Mouse (Mus musculus) ES-CJ7 (cell line): ENCODE results near the gene Cdc25a.

Source experiments
- DNase-seq: peaks from one replicate; pipeline ENCODE4 v3.0.0; 2011; ENCODE audit warnings: low read depth, low spot score

The Cdc25a gene

DNA sequence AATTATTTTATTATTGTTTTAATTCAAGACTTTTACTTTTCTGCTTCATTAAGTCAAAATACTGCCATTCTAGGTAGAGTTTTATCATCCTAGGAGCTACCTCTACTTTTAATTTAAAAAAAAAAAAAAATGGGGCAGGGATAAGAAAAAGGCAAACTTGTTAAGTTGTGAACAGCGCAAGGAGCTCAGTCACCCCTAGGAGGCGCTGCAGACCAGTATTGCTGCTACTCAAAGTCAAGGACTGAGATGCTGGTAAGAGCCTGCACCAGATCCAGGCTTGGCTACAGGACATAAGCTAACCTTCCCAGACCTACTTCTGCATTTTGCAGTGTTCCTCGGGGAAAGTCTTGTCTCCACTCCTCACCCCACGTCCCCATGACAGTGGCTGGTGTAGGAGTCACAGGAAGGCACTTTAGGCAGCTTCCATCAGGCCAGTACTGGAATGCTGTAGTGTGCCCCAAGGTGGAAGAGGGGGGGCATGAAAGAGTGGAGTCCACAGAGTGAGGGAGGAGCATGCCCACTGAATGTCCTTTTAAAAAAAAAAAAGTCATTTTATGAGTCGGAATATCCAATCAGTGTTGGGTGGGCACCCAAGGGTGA is 17.4 kb downstream of the Cdc25a start:
- DNase-seq, result peak; percentile 91

DNA sequence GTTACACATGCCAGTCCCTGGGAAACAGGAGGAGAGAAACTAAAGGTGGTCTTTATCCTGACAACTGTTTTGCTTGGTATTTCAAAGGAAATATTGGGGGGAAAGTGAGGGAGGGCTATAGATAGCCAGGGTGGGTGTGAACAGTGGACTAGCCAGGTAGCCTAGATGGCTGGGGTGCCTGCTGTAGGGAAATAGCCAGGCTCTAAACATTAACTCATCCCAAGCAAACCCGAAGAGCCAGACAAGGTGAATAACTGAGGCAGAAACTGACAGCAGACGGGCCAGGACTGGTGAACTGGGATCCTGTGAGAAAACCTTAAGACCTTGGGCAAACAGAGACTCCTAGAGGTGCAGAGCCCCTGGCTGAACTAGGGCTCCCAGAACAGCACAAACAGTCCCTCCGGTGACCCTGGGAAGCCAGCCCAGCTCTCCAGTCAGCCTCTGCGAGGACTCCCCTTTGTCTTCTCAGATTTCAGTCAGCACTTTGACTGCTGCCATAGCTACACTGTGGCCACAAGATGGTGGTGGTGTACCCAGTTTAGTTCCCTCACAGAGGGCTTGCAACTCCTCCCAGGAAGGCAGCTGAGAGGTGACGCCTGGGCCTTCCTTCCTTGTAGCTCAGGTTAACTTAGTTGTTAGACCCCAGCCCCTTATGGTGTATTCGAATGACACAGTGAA is 19.2 kb downstream of the Cdc25a start:
- DNase-seq, result peak; percentile 90

DNA sequence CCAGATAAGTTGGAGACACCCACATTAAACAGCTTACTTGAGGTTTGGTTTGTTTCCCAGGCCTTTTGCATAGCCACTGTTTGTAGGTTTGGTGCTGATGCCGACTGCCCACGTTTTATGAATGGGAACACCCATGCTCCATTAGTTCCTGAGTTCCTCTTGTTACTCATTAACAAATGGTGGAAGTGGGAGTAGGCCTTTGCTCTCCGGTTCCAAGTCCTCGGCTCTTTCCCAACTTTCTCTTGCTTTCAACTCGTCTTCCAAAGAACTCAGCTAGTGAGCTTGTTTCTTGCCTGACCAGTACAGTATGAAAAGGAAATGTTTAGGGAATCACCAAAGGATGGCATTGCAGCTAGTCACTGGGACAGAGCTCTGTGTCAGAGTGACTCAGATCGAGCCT is 20.2 kb downstream of the Cdc25a start:
- no peak for DNase-seq

DNA sequence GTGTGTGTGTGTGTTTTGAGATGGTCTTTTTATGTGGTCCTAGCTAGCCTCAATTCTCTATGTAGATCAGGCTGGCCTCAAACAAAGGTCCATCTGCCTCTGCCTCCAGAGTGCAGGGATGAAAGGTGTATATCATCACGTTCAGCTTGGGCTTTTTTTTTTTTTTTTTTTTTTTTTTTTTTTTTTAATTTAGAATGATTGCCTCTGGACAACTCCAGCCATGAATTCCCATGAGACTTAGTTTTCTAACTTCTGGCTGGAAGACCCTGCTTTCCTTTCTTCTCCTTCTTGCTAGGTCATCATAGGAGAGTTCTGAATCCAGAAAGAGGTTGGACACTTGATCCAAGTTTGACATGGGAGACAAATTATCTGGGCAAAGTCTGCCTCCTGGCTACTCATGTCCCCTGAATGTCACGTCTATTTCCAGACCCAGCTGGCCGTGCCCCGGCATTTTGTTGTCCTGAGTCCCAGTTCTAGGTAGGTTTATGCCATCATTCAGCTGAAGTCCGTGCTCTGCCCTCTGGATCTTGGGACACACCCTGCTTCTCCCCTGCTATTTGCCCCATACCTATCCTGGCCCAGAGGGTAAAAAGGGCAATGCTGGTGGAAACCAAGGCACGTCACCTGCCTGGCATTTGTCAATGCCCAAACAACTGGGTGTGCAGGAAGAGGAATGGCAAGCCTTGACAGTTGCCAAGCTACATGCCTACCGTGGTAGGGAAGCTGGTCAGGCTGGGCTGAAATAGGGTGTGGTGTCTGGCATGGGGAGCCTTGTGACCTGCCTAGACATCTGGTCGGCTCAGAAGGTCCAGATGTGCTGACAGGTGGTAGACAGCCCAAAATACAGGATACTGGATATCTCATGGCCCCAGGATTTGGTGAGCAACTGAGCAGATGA is 21.1 kb downstream of the Cdc25a start:
- no peak for DNase-seq

DNA sequence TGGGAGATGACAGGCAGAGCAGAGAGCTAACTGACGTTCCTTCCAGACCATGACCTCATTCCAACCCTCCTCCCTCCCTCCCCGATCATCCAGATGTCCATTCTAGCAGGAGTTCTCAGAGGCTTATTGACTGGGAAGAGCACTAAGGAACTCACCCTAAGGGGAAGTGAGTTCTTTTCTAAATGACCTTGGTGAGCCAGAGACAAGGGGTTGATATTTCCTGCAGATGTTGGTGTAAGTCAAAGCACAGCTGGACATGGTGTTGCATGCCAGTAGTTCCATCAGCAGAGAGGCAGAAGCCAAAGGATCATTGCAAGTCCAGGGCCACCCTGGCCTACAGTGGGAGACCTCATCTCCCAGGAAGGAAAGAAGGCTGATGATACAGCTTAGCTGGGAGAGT is 22.6 kb downstream of the Cdc25a start:
- no peak for DNase-seq

DNA sequence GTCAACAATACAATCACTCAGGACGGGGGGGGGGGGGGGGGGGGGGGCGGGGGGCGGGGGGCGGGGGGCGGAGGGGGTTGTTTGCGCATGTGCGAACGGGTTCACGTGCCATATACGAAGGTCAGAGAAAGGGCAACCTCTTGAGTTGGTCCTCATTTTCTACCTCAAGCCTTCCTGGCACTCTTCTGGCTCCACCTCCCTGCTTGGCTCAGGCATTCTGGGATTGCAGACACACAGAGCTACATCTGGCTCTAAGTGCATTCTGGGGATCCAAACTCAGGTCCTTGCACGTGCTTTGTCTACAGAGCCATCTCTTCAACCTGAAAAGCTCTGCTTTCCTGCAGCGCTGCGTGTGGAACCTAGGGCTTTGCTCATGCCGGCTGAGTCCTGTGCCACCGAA is 24.0 kb downstream of the Cdc25a start:
- peak; percentile 81 for DNase-seq

DNA sequence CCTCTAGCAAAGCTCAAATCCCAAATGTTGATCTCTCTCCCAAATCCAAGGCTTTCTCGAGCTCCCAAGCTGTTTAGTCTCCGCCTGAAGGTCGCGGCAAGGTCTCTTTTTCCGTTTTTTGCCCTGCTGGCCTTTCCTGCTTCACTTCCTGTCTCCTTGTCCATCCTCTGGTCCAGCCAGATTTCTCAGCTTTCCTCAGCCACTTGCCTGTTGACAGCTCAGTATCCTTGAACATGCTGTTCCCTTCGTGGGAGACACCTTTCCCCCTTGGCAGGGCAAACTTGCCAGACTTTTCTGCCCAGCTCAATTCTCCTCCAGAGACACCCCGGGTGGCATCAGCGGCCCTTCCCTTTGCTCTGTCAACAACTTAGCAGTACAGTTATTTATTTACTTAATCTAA is 24.4 kb downstream of the Cdc25a start:
- no peak for DNase-seq

DNA sequence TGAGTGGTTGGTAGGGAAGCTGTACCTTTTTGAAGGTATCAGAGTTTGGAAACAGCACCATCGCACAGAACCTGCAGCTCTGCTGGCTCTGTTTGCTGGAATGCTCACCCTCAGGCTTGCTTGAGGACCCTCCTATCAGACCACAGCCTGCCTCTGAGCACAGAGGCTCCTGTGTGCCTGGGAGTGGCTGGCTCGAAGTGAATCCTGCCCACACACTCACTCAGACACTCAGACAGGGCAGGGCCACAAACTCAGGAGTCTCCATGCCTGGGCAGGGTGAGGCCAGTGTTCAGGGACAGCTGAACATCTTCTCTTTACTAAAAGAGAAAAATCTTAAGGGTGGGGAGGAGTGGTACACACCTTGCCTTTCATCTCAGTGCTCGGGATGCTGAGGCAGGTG is 25.2 kb downstream of the Cdc25a start:
- peak; percentile 73 for DNase-seq

DNA sequence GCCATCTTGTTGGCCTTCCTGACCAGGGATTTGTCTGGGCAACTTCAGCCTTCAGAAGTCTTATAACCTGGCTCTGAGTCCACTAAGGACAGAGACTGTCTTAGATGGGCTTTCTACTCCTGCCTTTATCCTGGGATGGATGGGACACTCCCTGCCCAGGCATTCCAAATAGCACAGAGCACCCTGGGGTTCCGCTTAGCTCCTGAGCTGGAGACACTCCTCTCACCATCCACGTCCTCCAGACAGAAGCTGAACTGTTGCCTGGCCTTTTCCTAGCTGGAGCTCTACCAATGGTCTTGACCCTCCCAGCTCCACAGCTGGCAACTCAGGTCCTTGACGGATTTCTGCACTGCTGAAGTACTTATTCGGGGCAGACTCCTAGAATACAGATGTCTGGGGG is 26.9 kb downstream of the Cdc25a start:
- DNase-seq, result peak; percentile 52

DNA sequence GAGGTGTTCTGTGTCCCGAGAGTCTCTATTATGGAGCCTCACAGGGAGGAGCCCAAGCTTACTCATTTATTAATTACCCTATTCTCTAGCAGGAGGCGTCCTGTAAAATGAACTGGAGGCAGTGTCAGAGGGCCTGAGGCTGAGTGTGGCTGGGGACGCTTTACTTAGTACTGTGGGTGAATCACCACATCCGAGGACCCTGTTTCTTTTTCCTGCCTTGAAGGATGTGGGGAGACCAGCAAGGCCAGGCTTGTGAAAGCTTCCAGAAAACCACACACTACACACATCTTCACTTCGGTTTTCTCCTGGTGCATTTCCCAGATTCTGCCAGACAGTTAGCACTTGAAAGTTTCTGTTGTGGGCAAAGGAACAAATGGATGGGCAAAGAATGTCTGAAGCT is 27.4 kb downstream of the Cdc25a start:
- DNase-seq, result no peak

DNA sequence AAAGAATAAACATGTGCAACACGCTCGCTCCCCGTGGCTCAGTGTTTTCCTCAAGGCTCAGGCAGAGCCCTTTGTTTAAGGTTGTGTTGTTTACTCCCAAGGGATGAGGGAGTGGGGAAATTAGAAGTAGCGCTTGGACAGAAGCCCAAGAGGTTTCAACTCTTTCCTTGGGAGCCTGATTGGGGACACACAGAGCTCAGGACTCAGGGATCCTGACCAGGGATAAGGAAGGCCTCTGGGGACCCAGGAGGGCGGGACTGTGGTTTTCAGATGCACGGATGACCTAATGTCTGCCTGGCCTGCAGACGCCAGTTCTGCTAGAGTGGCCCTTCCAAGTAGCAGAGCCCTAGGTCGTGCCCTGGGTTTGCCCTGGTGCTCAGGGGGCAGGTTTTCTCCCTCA is 31.9 kb downstream of the Cdc25a start:
- no peak for DNase-seq

DNA sequence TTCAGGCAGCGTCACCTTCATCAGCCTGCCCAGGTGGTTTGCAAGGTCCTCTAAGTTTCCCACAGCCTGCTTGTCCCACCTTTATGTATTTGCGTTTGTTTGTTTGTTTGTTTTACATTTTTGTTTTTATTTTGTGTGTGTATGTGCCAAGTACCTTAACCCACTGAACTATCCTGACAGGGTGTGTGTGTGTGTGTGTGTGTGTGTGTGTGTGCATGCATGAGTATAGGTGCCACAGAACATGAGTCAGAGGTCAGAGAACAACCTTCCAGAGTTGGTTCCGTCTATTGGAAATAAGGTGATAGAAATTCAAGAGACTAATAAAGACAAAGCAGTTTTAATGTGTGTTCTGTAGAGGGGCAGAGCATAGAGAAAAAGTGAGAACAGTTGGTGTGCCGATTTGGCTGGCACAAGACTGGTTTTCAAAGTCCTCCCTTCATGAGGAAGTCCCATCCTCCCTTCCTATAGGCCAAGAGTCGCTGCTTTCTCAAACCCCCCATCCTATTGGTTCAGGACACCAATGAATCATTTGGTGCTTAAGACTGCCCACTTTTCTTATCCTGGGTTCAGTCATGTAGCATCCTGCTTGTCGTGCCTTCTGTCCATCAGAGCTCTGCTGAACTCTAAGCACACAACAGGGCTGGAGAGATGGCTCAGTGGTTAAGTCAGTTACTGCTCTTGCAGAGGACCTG is 32.5 kb downstream of the Cdc25a start:
- DNase-seq, result peak; percentile 39

DNA sequence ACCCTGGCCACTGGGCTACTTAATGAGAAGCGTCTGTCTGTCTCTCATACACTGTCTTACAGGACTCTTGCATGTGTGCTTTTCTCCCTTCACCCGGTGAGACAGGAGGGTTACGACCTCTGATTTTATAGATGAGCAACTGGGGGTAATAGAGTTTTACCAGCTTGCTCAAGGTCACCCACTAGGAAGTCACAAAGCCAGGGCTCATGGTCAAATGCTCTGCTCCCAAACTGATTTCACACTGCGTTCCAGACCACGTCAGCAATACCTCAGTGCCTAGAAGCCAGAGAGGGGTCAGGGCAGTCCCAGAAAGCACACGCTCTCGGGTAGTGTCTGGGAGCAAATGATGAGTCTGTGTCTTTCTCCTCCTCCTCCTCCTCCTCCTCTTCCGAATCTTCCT is 33.7 kb downstream of the Cdc25a start:
- DNase-seq, result peak; percentile 58

DNA sequence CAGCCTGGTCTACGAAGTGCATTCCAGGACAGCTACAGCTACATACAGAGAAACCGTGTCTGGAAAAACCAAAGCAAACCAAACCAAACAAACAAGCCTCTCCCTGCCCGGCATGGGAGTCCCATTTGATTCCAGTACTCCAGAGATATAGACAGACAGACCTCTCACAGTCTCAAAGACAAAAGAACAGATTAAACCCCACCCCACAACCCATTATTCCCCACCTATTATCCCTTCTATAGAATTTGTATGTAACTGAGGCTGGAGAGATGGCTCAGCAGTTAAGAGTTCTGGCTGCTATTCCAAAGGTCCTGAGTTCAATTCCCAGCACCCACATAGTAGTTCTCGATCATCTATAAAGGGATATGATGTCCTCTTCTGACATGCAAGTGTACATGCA is 34.5 kb downstream of the Cdc25a start:
- peak; percentile 84 for DNase-seq

DNA sequence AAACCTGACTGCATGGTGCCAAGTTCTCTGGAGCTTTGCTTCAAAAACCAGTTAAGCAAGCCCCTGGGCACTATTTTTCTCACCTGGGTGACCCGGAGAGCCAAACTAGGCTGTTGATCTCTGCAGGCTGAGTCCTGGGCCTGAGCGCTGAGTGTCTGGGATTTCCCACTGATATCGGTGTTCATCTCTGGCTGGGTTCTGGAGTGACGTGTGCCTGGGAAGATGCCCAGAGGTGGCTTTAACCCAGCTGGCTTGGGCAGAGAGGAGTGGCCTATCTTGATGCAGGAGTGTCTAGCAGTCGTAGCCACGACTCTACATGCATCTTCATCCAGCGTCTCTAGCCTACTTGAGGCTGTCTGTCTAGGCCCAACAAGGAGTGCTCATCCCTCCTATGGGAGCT is 36.4 kb downstream of the Cdc25a start:
- DNase-seq, result no peak

DNA sequence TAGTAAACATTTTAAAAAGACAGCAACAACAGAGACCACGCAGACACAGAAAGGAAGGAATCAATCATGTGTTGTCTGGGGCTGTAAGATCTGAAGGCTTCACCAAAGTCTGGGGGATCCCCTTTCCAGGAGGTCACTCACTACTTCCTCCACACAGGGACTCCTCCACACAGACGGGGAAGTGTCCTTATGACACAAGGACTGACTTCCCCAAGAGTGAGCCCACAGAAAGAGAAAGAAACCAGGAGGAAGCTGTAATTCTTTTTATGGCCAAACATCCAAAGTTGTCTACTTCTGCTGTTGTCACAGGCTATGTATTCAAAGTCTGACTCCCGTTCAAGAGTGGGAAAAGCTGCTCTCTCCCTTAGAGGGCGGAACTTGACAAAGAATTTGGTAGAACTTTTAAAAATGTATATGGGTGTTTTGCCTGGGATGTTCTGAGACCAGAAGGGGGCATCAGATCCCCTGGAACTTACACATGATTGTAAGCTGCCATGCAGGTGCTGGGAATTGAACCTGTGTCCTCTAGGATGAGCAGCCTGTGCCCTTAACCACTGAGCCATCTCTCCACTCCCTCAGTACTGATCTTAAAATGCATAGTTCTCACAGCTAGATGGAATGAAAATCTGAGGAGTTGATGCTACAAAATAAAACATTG is 39.0 kb downstream of the Cdc25a start:
- peak; percentile 58 for DNase-seq

DNA sequence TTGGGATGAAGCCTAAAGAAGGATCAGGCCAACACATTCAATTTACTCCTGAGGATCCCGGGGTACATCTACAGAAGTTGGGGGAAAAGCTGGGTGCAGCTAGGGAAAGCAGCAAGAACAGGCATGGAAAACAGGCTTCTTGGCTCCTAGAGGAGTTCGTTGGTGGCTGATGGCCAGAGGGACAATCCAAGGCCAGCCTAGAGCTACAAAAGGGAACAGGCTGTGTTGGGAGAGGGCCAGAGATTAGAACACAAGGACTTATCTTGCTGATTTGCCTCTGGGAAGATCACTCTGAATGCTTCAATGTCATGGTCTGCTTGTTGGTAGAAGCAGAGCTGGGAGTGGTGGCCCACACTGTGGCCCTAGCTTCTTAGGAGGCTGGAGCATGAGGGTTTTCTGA is 42.6 kb downstream of the Cdc25a start:
- DNase-seq, result no peak

DNA sequence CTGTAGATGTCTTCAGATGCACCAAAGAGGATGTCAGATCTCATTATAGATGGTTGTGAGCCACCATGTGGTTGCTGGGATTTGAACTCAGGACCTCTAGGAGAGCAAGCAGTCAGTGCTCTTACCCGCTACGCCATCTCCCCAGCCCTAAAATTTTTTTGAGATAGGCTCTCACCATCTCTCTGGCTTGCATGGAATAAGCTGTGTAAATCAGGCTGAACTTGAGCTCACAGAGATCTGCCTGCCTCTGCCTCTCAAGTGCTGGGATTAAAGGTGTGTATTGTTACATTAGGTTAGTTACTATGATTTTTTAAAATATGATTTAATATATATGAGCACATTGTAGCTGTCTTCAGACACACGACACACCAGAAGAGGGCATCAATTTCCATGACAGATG is 53.8 kb downstream of the Cdc25a start:
- no peak for DNase-seq

DNA sequence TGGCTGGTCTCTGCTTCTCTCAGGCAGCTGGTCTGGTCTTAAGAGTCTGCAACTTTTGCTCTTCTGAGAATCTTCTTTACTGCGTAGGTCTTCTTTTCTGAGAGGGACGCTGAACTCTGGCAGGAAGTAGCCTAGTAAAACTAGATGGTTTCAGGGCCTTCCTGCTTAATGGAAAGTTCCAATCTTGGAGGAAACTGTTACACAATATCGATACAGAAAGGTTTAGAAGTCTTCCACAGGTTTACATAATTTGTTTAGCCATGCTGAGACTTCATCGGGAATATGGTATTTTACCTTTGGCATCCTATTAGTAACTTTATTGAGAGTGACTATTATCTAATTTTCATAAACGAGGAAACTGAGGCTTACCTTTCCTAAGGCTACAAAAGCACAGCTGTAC is 54.7 kb downstream of the Cdc25a start:
- DNase-seq, result no peak

DNA sequence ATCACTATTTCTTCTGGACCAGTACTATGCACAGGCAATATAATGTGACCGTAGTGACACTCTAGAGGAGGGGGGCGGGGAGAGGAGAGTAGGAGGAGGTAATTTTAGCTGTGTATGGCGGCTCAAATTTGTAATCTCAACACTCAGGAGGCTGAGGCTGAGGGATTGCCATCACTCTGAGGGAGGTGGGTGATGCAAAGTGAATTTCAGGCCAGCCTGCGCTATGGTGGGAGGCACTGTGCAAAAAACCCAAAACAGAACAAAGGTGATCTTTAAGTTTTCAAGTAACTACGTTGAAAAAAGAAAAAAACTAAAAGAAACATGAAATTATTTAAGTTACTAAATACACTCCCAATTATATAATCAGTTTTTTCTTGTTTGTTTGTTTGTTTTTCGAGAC is 55.4 kb downstream of the Cdc25a start:
- no peak for DNase-seq

DNA sequence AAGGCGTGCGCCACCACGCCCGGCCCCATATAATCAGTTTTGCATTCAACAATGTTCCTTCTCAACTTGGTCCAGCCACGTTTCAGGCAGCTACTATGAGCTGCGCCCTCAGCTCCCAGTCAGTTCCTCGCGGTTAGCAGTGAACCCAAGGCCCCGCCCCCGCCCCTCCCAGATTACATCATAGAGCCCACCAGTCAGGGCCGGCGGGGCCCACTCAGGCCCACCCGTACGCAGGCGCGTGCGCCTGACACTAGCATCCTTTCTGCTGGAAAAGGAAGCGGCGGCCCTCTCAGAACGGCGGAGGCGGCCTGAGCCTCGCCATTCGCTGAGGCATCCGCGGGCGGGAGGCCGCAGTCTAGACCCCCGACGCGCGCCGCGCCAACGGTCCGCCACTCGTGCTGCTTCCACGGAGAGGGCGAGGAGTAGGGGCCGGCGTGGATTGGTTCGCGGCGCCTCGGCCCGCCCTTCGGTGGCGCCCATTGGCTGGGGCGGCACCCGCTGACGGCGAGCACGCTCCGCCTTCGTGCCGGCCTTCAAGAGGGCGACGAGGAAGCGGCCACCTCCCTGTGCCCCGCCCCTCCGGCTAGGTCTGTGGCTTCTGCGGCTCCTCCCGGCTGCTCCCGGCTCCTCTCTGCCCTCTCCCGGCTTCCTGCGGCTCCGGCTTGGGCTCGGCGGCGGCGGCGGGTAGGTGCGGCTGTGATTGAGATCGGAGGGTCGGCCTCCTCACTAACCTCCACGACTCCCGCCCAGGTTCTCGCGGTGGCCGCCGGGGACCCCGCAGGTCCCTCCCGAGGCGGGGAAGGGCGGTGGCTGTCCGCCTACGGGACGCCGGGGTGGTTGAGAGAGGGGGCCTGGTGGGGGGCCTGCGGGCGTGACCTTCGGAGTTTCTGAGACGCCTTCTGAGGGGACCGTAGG is 56.1 kb downstream of the Cdc25a start, which contains the start of gene Map4:
Gene Map4 (plus strand): TSS at position 204 of the 915 bp plus-strand sequence.
- DNase-seq, result peak; percentile 94
